Mouse (Mus musculus) midbrain, embryonic 16.5 days (tissue): ENCODE results near the gene Kcnj14. TPM values are rescaled to one million over a fixed set of nuclear protein-coding genes. Genes with fewer than 3 reads are reported as not detected.

Experiments used
- ATAC-seq: fragments of 200-750 bp; cut with Nextera tagmentation; 2 replicates; pipeline ENCODE4 v1.8.0; 2017; ENCODE audit warnings: moderate TSS enrichment
- H3K27ac ChIP-seq: fragments of 300-500 bp; sonication (generic); 2 replicates; pipeline ENCODE4 v1.5.1; 2014; ENCODE audit warnings: mild to moderate bottlenecking, low read length, mixed read lengths
- H3K27me3 ChIP-seq: fragments of 300-500 bp; sonication (generic); 2 replicates; pipeline ENCODE4 v1.6.1; 2014; ENCODE audit warnings: low read depth, low read length, mixed read lengths; ENCODE audit not compliant: control insufficient read depth, insufficient read depth
- H3K36me3 ChIP-seq: fragments of 300-500 bp; sonication (generic); 2 replicates; pipeline ENCODE4 v1.6.1; 2014; ENCODE audit warnings: mild to moderate bottlenecking, low read length, moderate library complexity, mixed read lengths; ENCODE audit not compliant: control insufficient read depth, insufficient read depth
- H3K4me1 ChIP-seq: fragments of 300-500 bp; sonication (generic); 2 replicates; pipeline ENCODE4 v1.6.1; 2014; ENCODE audit warnings: mild to moderate bottlenecking, low read length, mixed read lengths; ENCODE audit not compliant: control insufficient read depth, insufficient read depth
- H3K4me2 ChIP-seq: fragments of 300-500 bp; sonication (generic); 2 replicates; pipeline ENCODE4 v1.6.1; 2014; ENCODE audit warnings: mild to moderate bottlenecking, low read length, mixed read lengths
- H3K4me3 ChIP-seq: fragments of 300-500 bp; sonication (generic); 2 replicates; pipeline ENCODE4 v1.5.1; 2014; ENCODE audit warnings: low read depth, mild to moderate bottlenecking, low read length, moderate library complexity, mixed read lengths
- H3K9ac ChIP-seq: fragments of 300-500 bp; sonication (generic); 2 replicates; pipeline ENCODE4 v1.6.1; 2014; ENCODE audit warnings: low read depth, low read length, mixed read lengths
- H3K9me3 ChIP-seq: fragments of 300-500 bp; sonication (generic); replicated peaks from 2 replicates; pipeline ENCODE4 v1.6.1; 2014; ENCODE audit warnings: mild to moderate bottlenecking, low read length, mixed read lengths; ENCODE audit not compliant: control insufficient read depth, poor library complexity, severe bottlenecking
- WGBS: fragments of 180-500 bp; shearing (Covaris S2); extraction: QIAGEN DNeasy Blood & Tissue Kit; methylation state at CpG from one replicate; pipeline ENCODE4 v1.1.7; 2014; 5-methylcytosine and 5-hydroxymethylcytosine counted together
- polyA plus RNA-seq: library from polyadenylated mRNA; unstranded; fragments of >200 nt; fragmentation: Nextera tagmentation; extraction: Ambion mirVana; gene quantifications from 2 replicates; pipeline ENCODE4 v1.2.1, GENCODE M21; 2015

The Kcnj14 gene
- polyA plus RNA-seq, 1 experiment from 2014 or later, result 1.2 TPM

DNA sequence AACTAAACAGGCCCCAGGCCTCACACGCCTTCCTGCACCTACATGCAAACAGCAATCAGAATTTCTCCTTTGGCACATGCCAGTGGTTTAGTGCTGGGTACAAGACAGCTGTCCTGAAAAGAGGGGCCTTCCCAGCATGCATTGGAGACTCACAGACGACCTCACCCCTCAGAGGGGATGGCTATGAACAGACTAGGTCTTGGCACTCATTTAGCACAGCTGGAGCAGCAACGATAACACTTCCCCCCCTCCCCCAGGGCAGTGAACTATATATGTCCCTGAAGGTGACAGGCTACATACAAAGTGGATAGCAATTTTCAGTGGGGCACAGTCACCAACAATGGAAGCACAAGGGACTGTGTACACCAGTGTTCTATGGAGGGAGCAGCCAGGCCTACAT lies 39.9 kb upstream of the Kcnj14 start:
- 57% methylated on average over 3 of the region's 3 CpGs for WGBS
- Histone ChIP-seq H3K9me3 (no peaks in the 10 kb centered on the region), H3K4me2 (no peak overlapping the region), H3K27ac (no peak overlapping the region), H3K9ac (no peak overlapping the region), H3K4me1 (peaks cover 24% of the 10 kb centered on the region), H3K36me3 (no peaks in the 10 kb centered on the region), H3K4me3 (no peak overlapping the region), H3K27me3 (no peaks in the 10 kb centered on the region)
- no peak for ATAC-seq

DNA sequence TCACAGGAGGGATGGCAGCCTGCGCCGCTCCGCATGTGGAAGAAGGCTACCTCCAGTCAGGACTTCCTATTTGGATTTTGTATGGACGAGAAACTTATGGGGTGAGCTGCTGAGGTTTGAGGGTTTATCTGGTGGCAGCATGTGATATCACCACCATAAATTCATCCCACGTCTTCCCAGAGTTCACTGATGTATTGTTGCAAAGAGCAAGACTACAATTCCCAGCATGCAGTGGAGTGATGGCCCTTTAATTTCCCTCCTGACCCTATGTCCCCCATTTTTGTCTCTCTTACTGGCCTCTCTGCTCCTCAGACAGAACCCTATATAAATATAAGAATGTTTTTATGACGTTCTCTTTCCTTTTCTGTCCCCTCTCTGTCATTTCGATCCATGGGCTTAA lies 38.2 kb upstream of the Kcnj14 start:
- H3K9ac ChIP-seq, result no peak overlapping the region
- no peaks in the 10 kb centered on the region for H3K27me3 ChIP-seq
- H3K36me3 ChIP-seq, result no peaks in the 10 kb centered on the region
- no peaks in the 10 kb centered on the region for H3K9me3 ChIP-seq
- ATAC-seq, result no peak
- no peak overlapping the region for H3K4me3 ChIP-seq
- H3K4me2 ChIP-seq, result no peak overlapping the region
- H3K27ac ChIP-seq, result no peak overlapping the region
- H3K4me1 ChIP-seq, result peaks cover 8% of the 10 kb centered on the region
- 91% methylated on average over 7 of the region's 7 CpGs for WGBS

DNA sequence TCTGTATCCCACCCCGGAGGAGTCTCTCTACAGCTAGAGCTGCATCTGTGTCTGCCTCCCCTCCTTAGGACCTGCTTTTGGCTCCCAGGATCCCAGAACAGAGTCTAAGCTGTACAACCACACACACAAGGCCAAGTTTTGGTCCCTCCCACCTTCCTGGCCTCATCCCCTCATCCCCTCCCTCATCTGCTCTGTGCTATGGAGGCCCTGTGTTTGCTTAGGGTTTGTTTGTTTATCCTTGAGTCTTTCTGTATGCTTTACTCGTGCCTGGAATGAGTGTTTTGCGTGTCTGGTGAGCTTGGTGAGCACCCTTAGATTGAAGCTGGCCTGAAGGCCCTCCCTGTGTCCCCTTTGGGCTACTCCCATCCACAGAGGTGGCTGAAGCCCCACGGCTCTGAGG lies 34.4 kb upstream of the Kcnj14 start:
- peaks cover 5% of the 10 kb centered on the region for H3K27me3 ChIP-seq
- H3K4me1 ChIP-seq, result peaks cover 6% of the 10 kb centered on the region; the same call in 1 of the 2 replicates
- no peak overlapping the region for H3K4me3 ChIP-seq
- no peaks in the 10 kb centered on the region for H3K9me3 ChIP-seq
- WGBS, result 59% methylated on average over 4 of the region's 4 CpGs
- no peak overlapping the region for H3K9ac ChIP-seq
- no peak for ATAC-seq
- H3K36me3 ChIP-seq, result no peaks in the 10 kb centered on the region
- H3K27ac ChIP-seq, result no peak overlapping the region
- no peak overlapping the region for H3K4me2 ChIP-seq

DNA sequence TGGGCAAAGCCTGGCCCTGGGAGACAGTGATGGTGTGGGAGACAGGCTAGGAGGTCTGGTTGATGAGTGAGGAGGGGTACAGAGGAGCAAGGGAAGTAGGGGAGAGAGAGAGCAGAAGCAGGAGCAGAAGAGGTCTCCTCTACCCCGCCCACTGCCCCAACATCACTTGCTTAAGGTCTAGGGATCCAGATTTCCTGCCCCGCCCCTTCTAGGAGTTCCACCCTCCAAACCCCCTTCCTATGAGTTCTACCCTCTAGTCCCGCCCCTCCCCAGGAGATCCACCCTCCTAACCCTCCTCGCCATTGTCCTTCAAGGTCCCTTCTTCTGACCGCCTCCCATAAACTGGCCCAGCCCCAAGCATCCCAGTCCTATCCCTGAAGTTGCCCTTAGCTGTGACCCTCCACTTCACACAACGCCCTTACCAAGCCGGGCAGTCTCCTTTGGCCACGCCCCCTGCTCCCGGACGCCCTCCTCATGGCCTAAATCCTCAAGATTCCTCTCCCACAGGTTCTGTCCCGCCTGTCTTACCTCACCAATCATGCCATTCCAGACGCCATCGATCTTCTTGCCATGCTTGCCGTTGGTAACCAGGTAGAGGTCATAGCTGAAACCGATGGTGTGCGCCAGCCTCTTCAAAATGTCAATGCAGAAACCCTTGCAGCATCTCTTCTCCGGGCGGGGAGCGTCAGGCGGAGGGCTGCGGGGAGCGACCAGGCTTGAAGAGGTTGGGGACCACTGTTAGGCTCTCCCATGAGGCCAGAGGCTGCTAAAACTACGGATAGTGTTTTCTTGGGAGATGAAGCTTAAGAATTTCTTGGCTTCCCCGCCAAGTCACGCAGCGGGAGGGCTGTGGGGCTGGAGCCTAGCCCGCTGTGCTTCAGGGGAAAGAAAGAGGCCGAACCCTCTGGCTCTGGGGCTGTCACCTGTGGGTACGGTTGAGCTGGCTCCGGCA lies 32.6 kb upstream of the Kcnj14 start:
- 4% methylated on average over 30 of the region's 30 CpGs for WGBS
- no peaks in the 10 kb centered on the region for H3K36me3 ChIP-seq
- peak overlapping the region; percentile 51 for H3K9ac ChIP-seq
- no peak for ATAC-seq
- peak overlapping the region; percentile 46 for H3K4me2 ChIP-seq
- H3K27ac ChIP-seq, result no peak overlapping the region
- peaks cover 5% of the 10 kb centered on the region for H3K27me3 ChIP-seq
- H3K9me3 ChIP-seq, result no peaks in the 10 kb centered on the region
- H3K4me1 ChIP-seq, result peaks cover 6% of the 10 kb centered on the region; the same call in 1 of the 2 replicates
- H3K4me3 ChIP-seq, result peak overlapping the region; percentile 29

DNA sequence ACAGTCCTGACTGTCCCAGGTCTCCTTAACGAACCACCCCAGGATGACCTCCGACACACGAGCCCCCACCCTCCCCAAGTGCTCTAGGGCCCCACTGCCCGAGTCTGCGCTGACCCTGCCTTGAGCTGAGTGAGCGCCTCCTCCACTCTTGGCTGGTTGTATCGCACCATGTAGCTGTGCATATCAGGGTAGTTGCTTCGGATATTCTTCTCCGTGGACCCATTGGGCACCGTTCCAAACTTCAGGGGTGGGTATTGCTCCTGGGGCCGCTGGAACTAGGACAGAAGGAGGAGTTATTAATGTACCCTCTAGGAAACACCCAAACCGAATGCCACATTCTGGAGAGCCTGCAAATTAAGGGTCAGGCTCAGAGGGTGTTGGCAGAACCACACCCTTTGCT lies 28.5 kb upstream of the Kcnj14 start:
- H3K27ac ChIP-seq, result no peak overlapping the region
- H3K4me3 ChIP-seq, result no peak overlapping the region
- no peaks in the 10 kb centered on the region for H3K36me3 ChIP-seq
- 0 out of 2 replicates have a peak, but pooled peaks cover 3% of the 10 kb centered on the region for H3K4me1 ChIP-seq
- H3K4me2 ChIP-seq, result no peak overlapping the region
- 84% methylated on average over 12 of the region's 12 CpGs for WGBS
- no peak overlapping the region for H3K9ac ChIP-seq
- no peak for ATAC-seq
- no peaks in the 10 kb centered on the region for H3K9me3 ChIP-seq
- H3K27me3 ChIP-seq, result peaks cover 5% of the 10 kb centered on the region

DNA sequence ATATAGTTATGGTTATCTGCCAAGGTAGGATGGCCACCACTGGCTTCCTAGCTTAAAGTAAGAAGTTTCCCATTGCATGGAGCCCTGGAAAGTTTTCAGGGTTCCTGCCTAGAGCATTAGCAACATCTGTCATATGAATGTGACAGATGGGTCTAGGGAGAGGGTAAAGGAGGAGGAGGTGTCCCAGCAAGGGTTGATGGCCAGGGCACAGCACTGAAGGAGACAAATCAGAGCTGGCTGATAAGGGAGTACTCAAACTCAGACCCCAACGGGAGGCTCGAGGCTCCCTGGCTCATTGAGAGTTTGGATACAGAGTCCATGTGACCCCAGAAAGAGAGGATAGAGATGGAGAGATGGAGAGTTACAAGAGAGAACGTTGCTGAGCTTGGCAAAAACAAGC lies 26.1 kb upstream of the Kcnj14 start:
- Histone ChIP-seq H3K36me3 (no peaks in the 10 kb centered on the region), H3K4me2 (no peak overlapping the region), H3K4me1 (no peaks in the 10 kb centered on the region), H3K27me3 (no peaks in the 10 kb centered on the region), H3K4me3 (no peak overlapping the region), H3K9ac (no peak overlapping the region), H3K9me3 (no peaks in the 10 kb centered on the region), H3K27ac (no peak overlapping the region)
- ATAC-seq, result no peak
- 84% methylated on average over 3 of the region's 3 CpGs for WGBS

DNA sequence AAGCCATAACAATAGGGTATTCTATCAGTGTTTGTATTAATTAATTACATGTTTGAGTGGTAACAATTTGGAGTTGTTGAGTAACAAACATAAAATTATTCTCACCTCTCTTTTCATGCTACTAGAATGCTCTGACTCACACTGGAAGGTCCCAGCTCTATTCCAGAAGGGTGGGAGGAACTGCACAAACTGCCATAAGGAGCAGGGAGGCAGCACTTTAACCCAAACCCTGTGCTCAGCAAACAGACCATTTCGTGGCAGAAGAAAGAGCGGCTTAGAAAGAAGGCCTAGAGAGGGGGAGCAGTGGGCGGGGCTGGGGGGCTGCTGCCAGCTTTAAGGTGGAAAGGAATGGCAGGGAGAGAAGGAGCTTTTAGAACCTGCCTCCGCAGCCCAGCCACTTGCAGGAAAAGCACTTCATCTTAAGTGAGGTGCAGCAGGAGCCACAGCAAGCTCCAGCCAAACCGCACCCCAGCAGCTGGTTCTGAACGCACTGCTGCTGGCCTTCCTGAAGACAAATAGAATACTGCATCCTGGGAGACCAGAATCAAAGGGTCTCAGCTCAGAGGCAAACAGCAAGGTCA lies 24.0 kb upstream of the Kcnj14 start:
- H3K36me3 ChIP-seq, result 0 out of 2 replicates have a peak, but pooled peaks cover 3% of the 10 kb centered on the region
- ATAC-seq, result no peak
- H3K4me3 ChIP-seq, result no peak overlapping the region
- no peaks in the 10 kb centered on the region for H3K9me3 ChIP-seq
- no peaks in the 10 kb centered on the region for H3K27me3 ChIP-seq
- H3K4me2 ChIP-seq, result no peak overlapping the region
- no peak overlapping the region for H3K27ac ChIP-seq
- WGBS, result 11% methylated on average over 6 of the region's 6 CpGs
- 0 out of 2 replicates have a peak overlapping the region, but pooled peaks have one; percentile 31 for H3K9ac ChIP-seq
- no peaks in the 10 kb centered on the region for H3K4me1 ChIP-seq

DNA sequence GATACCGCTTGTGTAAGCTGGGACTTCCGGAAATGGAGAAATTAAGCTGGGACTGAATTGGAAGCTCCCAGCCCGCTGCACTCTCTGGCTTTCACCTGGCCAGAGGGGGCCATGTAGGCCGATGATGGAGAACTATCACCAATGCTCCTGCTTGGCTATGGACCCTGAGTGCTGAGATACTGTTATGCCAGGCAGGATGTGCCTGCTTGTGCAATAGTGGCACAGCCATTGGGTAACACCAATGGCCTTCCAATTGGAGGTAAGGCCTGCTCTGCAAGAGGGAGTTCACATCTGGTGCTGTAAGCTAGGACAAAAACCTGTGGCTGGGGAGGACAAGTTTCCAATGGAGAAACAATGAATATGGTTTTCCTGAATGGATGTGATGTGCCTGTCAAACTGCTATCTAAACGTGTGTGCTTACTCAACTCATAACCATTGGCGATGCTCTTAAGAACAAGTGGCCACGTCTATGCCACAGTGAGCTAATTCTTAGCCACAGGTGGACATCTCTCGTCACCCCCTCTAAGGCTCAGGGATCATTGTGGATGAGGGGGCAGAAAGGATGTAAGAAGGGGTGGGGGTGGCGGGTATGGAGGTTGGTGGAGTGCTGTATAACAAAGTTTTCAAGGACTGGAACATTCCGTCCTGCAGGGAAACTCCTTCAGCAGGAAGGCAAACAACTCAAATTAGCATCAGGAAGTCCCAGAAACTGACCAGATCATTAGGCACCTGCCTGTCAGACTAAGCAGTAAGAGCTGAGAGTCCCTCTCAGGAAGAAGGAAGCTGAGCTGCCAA lies 18.6 kb upstream of the Kcnj14 start:
- Histone ChIP-seq H3K27ac (no peak overlapping the region), H3K4me2 (no peak overlapping the region), H3K36me3 (peaks cover 7% of the 10 kb centered on the region; the same call in 1 of the 2 replicates), H3K9me3 (no peaks in the 10 kb centered on the region), H3K9ac (no peak overlapping the region), H3K27me3 (peaks cover 4% of the 10 kb centered on the region; the same call in 1 of the 2 replicates), H3K4me1 (no peaks in the 10 kb centered on the region), H3K4me3 (no peak overlapping the region)
- ATAC-seq, result no peak
- WGBS, result 84% methylated on average over 10 of the region's 10 CpGs
